ENCODE assay signal across 22 mouse cellular contexts in genomic region chr2:144769118-144769496, GRCm38 (mm10). TPM values are rescaled to one million over a fixed set of nuclear protein-coding genes. Genes with fewer than 3 reads are reported as not detected.
A peak's percentile ranks its signal among the peaks of the same experiment; 100 is the strongest.
DNase-seq lines count a peak whose midpoint lies in the region; ATAC-seq and TF ChIP-seq lines count a peak whose summit lies in the region.
"Had no signal": no experiment of that assay in that cellular context is flagged by ENCODE, and none has a peak within 500 bp of the region (broad histone marks: within the 10 kb centered on the region; RNA-seq: fewer than 3 reads in every experiment).

No protein-coding gene starts in this region.

- no peak overlapping the region for H3K4me2 ChIP-seq in heart, embryonic 11.5 days
- H3K4me2 ChIP-seq in kidney, embryonic 15.5 days, result no peak overlapping the region
- H3K4me2 ChIP-seq in stomach, postnatal 0 days (replicated peaks; ENCODE audit: low read depth), result no peak overlapping the region
- H3K4me2 ChIP-seq: neural tube, embryonic 13.5 days had no signal

- no peak for ATAC-seq in heart, embryonic 11.5 days (replicated peaks; ENCODE audit: insufficient number of reproducible peaks, low FRiP score, low TSS enrichment)
- peak; percentile 30; the same call in 1 of the 2 replicates for ATAC-seq in kidney, embryonic 15.5 days (replicated peaks; ENCODE audit: low FRiP score)
- ATAC-seq in stomach, postnatal 0 days (ENCODE audit: low FRiP score, low TSS enrichment), result 0 out of 2 replicates have a peak, but pooled peaks have one; percentile 55
- ATAC-seq: hindbrain, embryonic 16.5 days; Patski had no signal

- no peak for TF ChIP-seq CTCF in stomach, postnatal 0 days (IDR thresholded peaks at IDR 0.05; ENCODE audit: low read depth)

- H3K9me3 ChIP-seq in heart, embryonic 10.5 days, result no peaks in the 10 kb centered on the region
- no peaks in the 10 kb centered on the region for H3K9me3 ChIP-seq in heart, embryonic 11.5 days (replicated peaks; ENCODE audit: control insufficient read depth, low read length)
- no peaks in the 10 kb centered on the region for H3K9me3 ChIP-seq in kidney, embryonic 15.5 days (replicated peaks)
- H3K9me3 ChIP-seq in stomach, postnatal 0 days (ENCODE audit: control insufficient read depth, low read length), result no peaks in the 10 kb centered on the region

- H3K36me3 ChIP-seq in heart, embryonic 10.5 days, result no peaks in the 10 kb centered on the region
- H3K36me3 ChIP-seq in heart, embryonic 11.5 days (ENCODE audit: control insufficient read depth, insufficient read depth, low read length), result no peaks in the 10 kb centered on the region
- no peaks in the 10 kb centered on the region for H3K36me3 ChIP-seq in kidney, embryonic 15.5 days
- H3K36me3 ChIP-seq in stomach, postnatal 0 days (ENCODE audit: control insufficient read depth, insufficient read depth, low read length), result no peaks in the 10 kb centered on the region

- DNase-seq in heart, embryonic 10.5 days (ENCODE audit: low spot score), result peak; percentile 17
- DNase-seq in kidney, postnatal 25 days, result no peak
- peak; percentile 56 for DNase-seq in retina, postnatal 1 day
- no peak for DNase-seq in retina, embryonic 14.5 days (ENCODE audit: low spot score)
- DNase-seq in stomach, postnatal 0 days (ENCODE audit: low spot score), result no peak
- no peak for DNase-seq in adrenal gland, adult 18-20 months (ENCODE audit: low spot score in 2 of 2)
- DNase-seq: B cell, adult 2 months; cerebellum, adult 18-20 months; gastrocnemius, postnatal 14 days; kidney, postnatal 36 days; right cerebral cortex, postnatal 4 days; thymus, postnatal 14 days had no signal

- TF ChIP-seq EP300 in stomach, postnatal 0 days (optimal IDR thresholded peaks at IDR 0.05), result no peak

- no peaks in the 10 kb centered on the region for H3K27me3 ChIP-seq in heart, embryonic 10.5 days (ENCODE audit: insufficient read depth, poor library complexity, severe bottlenecking)
- no peaks in the 10 kb centered on the region for H3K27me3 ChIP-seq in heart, embryonic 11.5 days (ENCODE audit: control insufficient read depth, insufficient read depth, low read length)
- H3K27me3 ChIP-seq in kidney, embryonic 15.5 days, result no peaks in the 10 kb centered on the region
- H3K27me3 ChIP-seq in stomach, postnatal 0 days (ENCODE audit: control insufficient read depth, insufficient read depth, low read length), result no peaks in the 10 kb centered on the region
- H3K27me3 ChIP-seq: neural tube, embryonic 13.5 days; Patski had no signal

- no peak overlapping the region for H3K4me3 ChIP-seq in heart, embryonic 10.5 days
- no peak overlapping the region for H3K4me3 ChIP-seq in heart, embryonic 11.5 days (ENCODE audit: low read depth, low read length)
- no peak overlapping the region for H3K4me3 ChIP-seq in kidney, embryonic 15.5 days (replicated peaks)
- H3K4me3 ChIP-seq in stomach, postnatal 0 days (ENCODE audit: low read depth, low read length), result no peak overlapping the region
- H3K4me3 ChIP-seq: neural tube, embryonic 13.5 days had no signal

- whole genome bisulfite sequencing in heart, embryonic 10.5 days, result 74% methylated on average over 2 of the region's 2 CpGs
- WGBS in heart, embryonic 11.5 days (ENCODE audit: insufficient replicate concordance), result 66% methylated on average over 2 of the region's 2 CpGs
- 83% methylated on average over 2 of the region's 2 CpGs for WGBS in kidney, embryonic 15.5 days
- 50% methylated on average over 2 of the region's 2 CpGs for WGBS in stomach, postnatal 0 days

- no peak overlapping the region for H3K27ac ChIP-seq in heart, embryonic 10.5 days
- no peak overlapping the region for H3K27ac ChIP-seq in heart, embryonic 11.5 days (ENCODE audit: low read depth, low read length)
- H3K27ac ChIP-seq in kidney, embryonic 15.5 days, result 0 out of 2 replicates have a peak overlapping the region, but pooled peaks have one; percentile 57
- peak overlapping the region; percentile 88 for H3K27ac ChIP-seq in stomach, postnatal 0 days (replicated peaks)
- H3K27ac ChIP-seq: neural tube, embryonic 13.5 days had no signal

- peaks cover 4% of the 10 kb centered on the region; the same call in 1 of the 2 replicates for H3K4me1 ChIP-seq in heart, embryonic 10.5 days
- H3K4me1 ChIP-seq in heart, embryonic 11.5 days (ENCODE audit: control insufficient read depth, insufficient read depth, low read length), result peaks cover 5% of the 10 kb centered on the region; the same call in 1 of the 2 replicates
- 0 out of 2 replicates have a peak, but pooled peaks cover 4% of the 10 kb centered on the region for H3K4me1 ChIP-seq in kidney, embryonic 15.5 days
- H3K4me1 ChIP-seq in stomach, postnatal 0 days (replicated peaks; ENCODE audit: control insufficient read depth, insufficient read depth), result no peaks in the 10 kb centered on the region

- H3K9ac ChIP-seq in heart, embryonic 11.5 days (ENCODE audit: low read depth, low read length), result no peak overlapping the region
- no peak overlapping the region for H3K9ac ChIP-seq in kidney, embryonic 15.5 days
- H3K9ac ChIP-seq in stomach, postnatal 0 days (ENCODE audit: low read length), result no peak overlapping the region
- H3K9ac ChIP-seq: neural tube, embryonic 13.5 days had no signal

RNA-seq across cellular contexts. Expression of gene Scp2d1, which starts 54.3 kb away (rescaled TPM):
- polyA plus RNA-seq in heart, embryonic 10.5 days (2016; fragmentation: Nextera tagmentation; extraction: Ambion mirVana), result not detected in 2 replicates
- not detected in 2 replicates for polyA plus RNA-seq in heart, embryonic 11.5 days (2014; fragmentation: Nextera tagmentation; extraction: Ambion mirVana)
- not detected in 2 replicates for polyA plus RNA-seq in kidney, embryonic 15.5 days (2015; fragmentation: Nextera tagmentation; extraction: Ambion mirVana)
- not detected in 2 replicates for polyA plus RNA-seq in stomach, postnatal 0 days (2015; fragmentation: Nextera tagmentation; extraction: Ambion mirVana)
- not detected for total RNA-seq in adrenal gland, adult 18-20 months (2021)
- total RNA-seq: gastrocnemius, postnatal 14 days; layer of hippocampus, postnatal 14 days; left cerebral cortex, postnatal 36 days; liver, adult 2 months; monocyte, adult 5-6 weeks had no signal
- polyA plus RNA-seq: heart, embryonic 14.5 days; hindbrain, embryonic 16.5 days; liver, adult 2 months; neural tube, embryonic 13.5 days; Patski had no signal

Comparison
In these comparisons a context has a peak if more than half of its experiments do, and no peak if none do; other contexts are left out.
1. DNase-seq: peak in heart, embryonic 10.5 days (single experiment) and retina, postnatal 1 day (single experiment); none in kidney, postnatal 25 days (0 of 2), retina, embryonic 14.5 days (single experiment), stomach, postnatal 0 days (single experiment) and adrenal gland, adult 18-20 months (0 of 2).
2. H3K27ac ChIP-seq: peak in kidney, embryonic 15.5 days (single experiment) and stomach, postnatal 0 days (single experiment); none in heart, embryonic 10.5 days (single experiment) and heart, embryonic 11.5 days (single experiment).